Mouse (Mus musculus): ENCODE data around the gene Taok1.

DNA sequence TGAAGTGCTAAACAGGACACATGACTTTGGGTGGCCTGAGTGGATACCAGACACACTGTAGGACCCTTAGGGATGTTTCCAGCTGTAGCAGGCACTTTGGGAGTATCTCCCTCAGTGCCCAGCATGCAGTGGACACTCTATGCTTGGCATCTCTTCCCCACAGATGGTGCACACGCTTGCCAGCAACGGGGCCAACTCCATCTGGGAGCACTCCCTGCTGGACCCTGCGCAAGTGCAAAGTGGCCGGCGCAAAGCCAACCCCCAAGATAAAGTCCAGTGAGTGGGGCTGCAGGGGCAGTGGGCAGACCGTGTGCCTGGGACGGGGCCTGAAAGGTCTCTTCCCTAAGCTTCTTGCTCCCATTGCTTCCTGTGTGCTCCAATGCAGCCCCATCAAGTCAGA lies 108.3 kb downstream of the Taok1 start:
- no peak for TF ChIP-seq CTCF (IDR thresholded peaks at IDR 0.05; ENCODE audit: borderline replicate concordance, extremely low read depth, insufficient read depth, insufficient read length)
- no peak for TF ChIP-seq POLR2A (IDR thresholded peaks at IDR 0.05; ENCODE audit: borderline replicate concordance, extremely low read depth, insufficient read depth, insufficient read length, poor library complexity, severe bottlenecking)

All from brain, embryonic 14.5 days (tissue).